Comparison of ENCODE assay signal across 11 mouse cellular contexts in the genomic region with DNA sequence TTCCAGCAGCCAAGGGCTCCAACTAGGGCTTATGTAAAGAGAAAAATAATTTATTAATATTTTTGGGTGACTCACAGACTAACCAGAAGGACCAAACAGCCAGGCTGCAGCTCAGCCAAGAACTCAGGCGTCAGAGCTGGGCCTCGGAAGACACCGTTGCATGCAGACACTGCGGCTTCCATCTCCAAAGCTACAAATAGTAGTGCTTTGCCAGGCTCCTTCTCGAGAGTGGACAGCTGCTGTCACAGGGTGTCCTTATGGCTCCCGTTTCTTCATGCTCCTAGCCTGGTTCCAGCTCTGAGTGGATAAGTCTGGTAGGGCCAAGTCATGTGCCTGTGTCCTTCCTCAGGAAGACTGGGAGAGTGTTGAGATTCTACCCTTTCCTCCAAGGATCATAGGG.
A peak's percentile ranks its signal among the peaks of the same experiment; 100 is the strongest.
DNase-seq lines count a peak whose midpoint lies in the region; ATAC-seq lines count a peak whose summit lies in the region.
"Had no signal": no experiment of that assay in that cellular context is flagged by ENCODE, and none has a peak within 500 bp of the region (broad histone marks: within the 10 kb centered on the region; RNA-seq: fewer than 3 reads in every experiment).

No protein-coding gene starts in this region.

- ATAC-seq in kidney, embryonic 16.5 days (ENCODE audit: low FRiP score, low TSS enrichment), result no peak

- no peak overlapping the region for H3K27ac ChIP-seq in kidney, embryonic 16.5 days (ENCODE audit: low read length)
- H3K27ac ChIP-seq: hindbrain, embryonic 10.5 days had no signal

- no peak overlapping the region for H3K4me2 ChIP-seq in kidney, embryonic 16.5 days (replicated peaks; ENCODE audit: low read depth, low read length)
- H3K4me2 ChIP-seq: lung, embryonic 14.5 days had no signal

- no peak overlapping the region for H3K4me3 ChIP-seq in kidney, embryonic 16.5 days (ENCODE audit: low read length)
- H3K4me3 ChIP-seq: hindbrain, embryonic 10.5 days had no signal

- H3K36me3 ChIP-seq in kidney, embryonic 16.5 days (ENCODE audit: insufficient read depth, low read length), result no peaks in the 10 kb centered on the region
- H3K36me3 ChIP-seq: hindbrain, embryonic 10.5 days had no signal

- H3K9me3 ChIP-seq in kidney, embryonic 16.5 days (ENCODE audit: low read length), result no peaks in the 10 kb centered on the region
- H3K9me3 ChIP-seq: hindbrain, embryonic 10.5 days had no signal

- DNase-seq in right cerebral cortex, postnatal 4 days, result peak; percentile 4
- no peak for DNase-seq in right cerebral cortex, adult 2 months (ENCODE audit: low spot score in 2 of 2)
- DNase-seq in cerebellum, adult 8-10 months, result peak; percentile 92
- peak; percentile 26 for DNase-seq in heart, adult 8-10 months (ENCODE audit: low spot score)
- peak; percentile 12 for DNase-seq in telencephalon, adult 2 months (ENCODE audit: low read depth, low spot score)
- DNase-seq in ovary, postnatal 10 days (ENCODE audit: low spot score), result no peak
- DNase-seq: lung, embryonic 14.5 days; spleen, adult 18-20 months; thymus, postnatal 25 days had no signal

- H3K9ac ChIP-seq in kidney, embryonic 16.5 days (replicated peaks; ENCODE audit: low read length), result no peak overlapping the region
- H3K9ac ChIP-seq: lung, embryonic 14.5 days had no signal

- WGBS in kidney, embryonic 16.5 days, result 87% methylated on average over 6 of the region's 6 CpGs

- H3K27me3 ChIP-seq in kidney, embryonic 16.5 days (ENCODE audit: insufficient read depth, low read length), result no peaks in the 10 kb centered on the region

- 0 out of 2 replicates have a peak, but pooled peaks cover 5% of the 10 kb centered on the region for H3K4me1 ChIP-seq in kidney, embryonic 16.5 days (ENCODE audit: insufficient read depth, low read length)

Comparison
In these comparisons a context has a peak if more than half of its experiments do, and no peak if none do; other contexts are left out.
1. DNase-seq: peak in right cerebral cortex, postnatal 4 days (single experiment), cerebellum, adult 8-10 months (single experiment), heart, adult 8-10 months (single experiment) and telencephalon, adult 2 months (single experiment); none in right cerebral cortex, adult 2 months (0 of 2) and ovary, postnatal 10 days (single experiment).